Mouse (Mus musculus) E14TG2a.4 (cell line): ENCODE measurements at regions not wholly inside any gene's neighbourhood (a gene's known extent, or its start where the extent isn't known, plus 50 kb on each side); places are given as distances from the start of the nearest gene placed in this dataset.

Experiments used
- CTCF ChIP-seq: conservative IDR thresholded peaks from 2 replicates; pipeline ENCODE4 v1.5.1; 2014; ENCODE audit warnings: low read length
- POU5F1 ChIP-seq: IDR thresholded peaks from 2 replicates; pipeline ENCODE4 v1.6.1; 2014; ENCODE audit warnings: low read length, borderline replicate concordance

DNA sequence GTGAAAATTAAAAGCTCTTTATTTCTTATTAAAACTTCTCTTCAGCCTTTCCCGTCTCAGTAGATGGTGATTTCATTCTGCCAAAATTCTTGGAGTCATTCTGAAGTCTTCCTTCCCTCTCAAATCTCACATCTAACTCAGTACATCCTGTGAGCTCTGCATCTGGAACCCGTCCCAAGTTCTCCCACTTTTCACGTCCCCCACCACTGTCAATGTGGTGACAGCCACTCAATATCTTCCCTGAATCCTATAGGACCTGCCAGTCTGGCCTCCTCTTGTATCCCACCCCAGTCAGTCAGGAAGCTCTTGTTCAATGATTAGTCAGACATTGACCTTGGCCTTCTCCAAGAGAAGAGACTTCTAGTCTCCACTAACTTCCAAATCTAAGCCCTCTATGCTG is 110.1 kb downstream of the Kcnk1 start:
- TF ChIP-seq CTCF = no peak
- TF ChIP-seq POU5F1 = no peak
